Mouse (Mus musculus) midbrain, embryonic 14.5 days (tissue): ENCODE measurements around the gene Bcan. TPM values are rescaled to one million over a fixed set of nuclear protein-coding genes. Genes with fewer than 3 reads are reported as not detected.

ENCODE experiments used
- ATAC-seq: fragments of 200-750 bp; cut with Nextera tagmentation; 2 replicates; pipeline ENCODE4 v1.8.0; 2017; ENCODE audit warnings: moderate number of reproducible peaks, moderate library complexity; ENCODE audit not compliant: low FRiP score, low TSS enrichment
- DNase-seq: peaks from one replicate; pipeline ENCODE4 v3.0.0-alpha.2; 2015
- H3K27ac ChIP-seq: fragments of 300-500 bp; sonication (generic); replicated peaks from 2 replicates; pipeline ENCODE4 v1.5.1; 2014; ENCODE audit warnings: mild to moderate bottlenecking, low read depth, low read length, moderate library complexity
- H3K27me3 ChIP-seq: fragments of 300-500 bp; sonication (generic); 2 replicates; pipeline ENCODE4 v1.6.1; 2014; ENCODE audit warnings: low read length, control low read depth, mixed read lengths; ENCODE audit not compliant: control insufficient read depth, insufficient read depth
- H3K36me3 ChIP-seq: fragments of 300-500 bp; sonication (generic); 2 replicates; pipeline ENCODE4 v1.6.1; 2014; ENCODE audit warnings: low read length, control low read depth; ENCODE audit not compliant: control insufficient read depth, insufficient read depth
- H3K4me1 ChIP-seq: fragments of 300-500 bp; sonication (generic); 2 replicates; pipeline ENCODE4 v1.6.1; 2014; ENCODE audit warnings: mild to moderate bottlenecking, antibody characterized with exemption, low read length, control low read depth; ENCODE audit not compliant: control insufficient read depth, insufficient read depth
- H3K4me2 ChIP-seq: fragments of 300-500 bp; sonication (generic); 2 replicates; pipeline ENCODE4 v1.6.1; 2014; ENCODE audit warnings: mild to moderate bottlenecking, low read length, moderate library complexity
- H3K4me3 ChIP-seq: fragments of 300-500 bp; sonication (generic); replicated peaks from 2 replicates; pipeline ENCODE4 v1.5.1; 2014; ENCODE audit warnings: low read depth, low read length
- H3K9ac ChIP-seq: fragments of 300-500 bp; sonication (generic); replicated peaks from 2 replicates; pipeline ENCODE4 v1.6.1; 2014; ENCODE audit warnings: mild to moderate bottlenecking, low read length, moderate library complexity
- H3K9me3 ChIP-seq: fragments of 300-500 bp; sonication (generic); 2 replicates; pipeline ENCODE4 v1.6.1; 2016; ENCODE audit warnings: low read length, control low read depth, mixed read lengths; ENCODE audit not compliant: control insufficient read depth
- WGBS: fragments of 180-500 bp; shearing (Covaris S2); extraction: QIAGEN DNeasy Blood & Tissue Kit; methylation state at CpG from one replicate; pipeline ENCODE4 v1.1.7; 2014; 5-methylcytosine and 5-hydroxymethylcytosine counted together
- polyA plus RNA-seq: library from polyadenylated mRNA; unstranded; fragments of >200 nt; fragmentation: Nextera tagmentation; extraction: Ambion mirVana; gene quantifications from 2 replicates; pipeline ENCODE4 v1.2.1, GENCODE M21; 2014

Bcan gene
- polyA plus RNA-seq, 1 experiment from 2014 or later: 34.3 TPM

DNA sequence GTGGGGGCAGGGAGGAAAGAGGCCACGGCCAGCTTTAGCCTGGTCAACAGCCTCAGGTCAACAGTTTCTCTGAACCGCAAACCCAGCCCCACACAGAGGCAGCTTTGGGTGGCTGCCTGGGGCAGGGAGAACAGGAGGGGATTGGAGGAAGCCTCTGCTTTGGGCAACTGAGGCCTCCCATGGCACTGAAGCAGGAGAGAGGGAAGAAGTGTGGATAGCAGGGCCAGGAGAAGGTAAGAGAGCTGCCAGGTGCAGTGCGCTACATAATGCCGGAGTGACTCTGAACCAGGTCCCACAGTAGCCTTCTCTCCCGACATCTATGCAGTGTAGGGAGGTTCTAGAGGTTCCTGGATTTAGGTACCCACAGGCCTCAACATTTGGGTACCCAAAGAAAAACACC is 19.3 kb downstream of the Bcan start:
- H3K4me3 ChIP-seq: no peak overlapping the region
- no peak overlapping the region for H3K9ac ChIP-seq
- H3K27me3 ChIP-seq: no peaks in the 10 kb centered on the region
- no peak overlapping the region for H3K27ac ChIP-seq
- peaks cover 2% of the 10 kb centered on the region for H3K36me3 ChIP-seq
- no peaks in the 10 kb centered on the region for H3K9me3 ChIP-seq
- DNase-seq: no peak
- H3K4me2 ChIP-seq: no peak overlapping the region
- WGBS: 66% methylated on average over 5 of the region's 5 CpGs
- H3K4me1 ChIP-seq: peaks cover 26% of the 10 kb centered on the region
- no peak for ATAC-seq

DNA sequence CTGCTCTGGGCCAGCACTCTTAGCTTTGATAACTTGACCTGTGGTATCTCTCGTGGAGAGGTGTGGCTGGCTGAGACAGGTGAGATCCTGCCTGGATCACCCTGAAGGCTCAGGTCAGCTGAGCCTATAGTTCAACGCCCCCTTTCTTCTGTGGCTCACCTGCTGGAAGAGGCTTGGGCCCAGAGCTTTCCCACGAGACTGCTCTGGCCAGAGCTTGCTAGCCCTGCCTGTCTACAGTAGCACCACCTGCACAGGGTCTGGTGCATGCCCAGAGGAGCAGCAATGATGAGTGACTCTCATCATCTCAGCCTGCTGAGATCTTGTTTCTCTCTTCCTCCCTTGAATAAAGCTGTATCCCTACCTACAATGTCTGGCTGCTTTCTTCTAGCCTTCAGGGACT is 19.9 kb downstream of the Bcan start:
- H3K4me2 ChIP-seq: no peak overlapping the region
- H3K36me3 ChIP-seq: peaks cover 7% of the 10 kb centered on the region
- no peaks in the 10 kb centered on the region for H3K9me3 ChIP-seq
- H3K27ac ChIP-seq: no peak overlapping the region
- WGBS: 66% methylated on average over 3 of the region's 3 CpGs
- peaks cover 20% of the 10 kb centered on the region for H3K4me1 ChIP-seq
- DNase-seq: no peak
- H3K9ac ChIP-seq: no peak overlapping the region
- H3K4me3 ChIP-seq: no peak overlapping the region
- no peak for ATAC-seq
- H3K27me3 ChIP-seq: no peaks in the 10 kb centered on the region

DNA sequence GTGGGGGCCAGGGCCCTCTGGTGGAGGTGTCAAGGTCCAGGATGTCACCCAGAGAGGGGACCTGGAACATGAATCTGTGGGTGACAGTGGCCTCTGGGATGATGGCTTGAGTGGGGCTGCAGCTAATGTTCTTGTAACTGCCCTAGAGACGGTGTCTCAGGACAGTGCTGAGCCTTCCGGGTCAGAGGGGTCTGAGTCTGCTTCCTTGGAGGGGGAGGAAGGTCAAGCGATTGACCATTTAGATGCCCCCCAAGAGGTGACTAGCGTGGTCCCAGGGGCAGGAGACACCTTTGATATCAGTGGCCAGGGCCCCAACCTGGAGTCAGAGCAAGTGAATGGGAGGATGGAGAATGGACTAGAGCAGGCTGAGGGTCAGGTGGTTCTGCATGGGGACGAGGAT is 20.5 kb downstream of the Bcan start:
- H3K27me3 ChIP-seq: no peaks in the 10 kb centered on the region
- H3K9me3 ChIP-seq: no peaks in the 10 kb centered on the region
- no peak overlapping the region for H3K4me3 ChIP-seq
- no peak for DNase-seq
- no peak overlapping the region for H3K9ac ChIP-seq
- 87% methylated on average over 5 of the region's 5 CpGs for WGBS
- H3K36me3 ChIP-seq: peaks cover 7% of the 10 kb centered on the region
- H3K4me2 ChIP-seq: no peak overlapping the region
- no peak for ATAC-seq
- H3K4me1 ChIP-seq: peaks cover 17% of the 10 kb centered on the region
- no peak overlapping the region for H3K27ac ChIP-seq

DNA sequence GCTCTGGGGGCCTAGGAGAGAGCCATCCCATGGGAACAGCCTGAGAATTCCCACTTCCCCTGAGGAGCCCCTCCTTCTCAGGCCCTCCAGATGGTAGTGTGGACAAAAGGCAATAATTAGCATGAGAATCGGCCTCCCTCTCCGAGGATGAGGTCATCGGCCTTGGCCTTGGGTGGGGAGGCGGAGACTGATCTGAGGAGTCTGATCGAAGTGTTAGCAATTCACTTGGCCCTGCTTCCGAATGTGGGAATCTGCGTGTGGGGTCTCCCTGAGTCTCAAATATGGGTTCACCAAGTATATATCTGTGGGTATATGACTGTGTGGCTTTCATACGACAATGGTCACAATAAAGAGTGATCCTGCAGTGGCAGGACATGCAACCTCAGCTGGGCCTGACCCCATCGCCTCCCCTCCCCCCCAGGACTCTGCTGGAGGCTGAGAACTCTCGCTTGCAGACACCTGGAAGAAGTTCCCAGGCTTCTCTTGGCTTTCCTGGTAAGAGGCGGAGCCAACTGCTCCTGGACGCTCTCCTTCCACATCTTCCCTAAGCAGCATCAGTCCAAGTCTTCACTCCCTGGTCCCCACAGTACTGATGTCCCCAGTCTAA is 25.5 kb downstream of the Bcan start:
- Histone ChIP-seq H3K4me3 (0 out of 2 replicates have a peak overlapping the region, but pooled peaks have one; percentile 7), H3K27ac (peak overlapping the region; percentile 66; the same call in 1 of the 2 replicates), H3K36me3 (peaks cover 7% of the 10 kb centered on the region), H3K9ac (no peak overlapping the region; the same call in 1 of the 2 replicates), H3K4me1 (peaks cover 30% of the 10 kb centered on the region), H3K27me3 (no peaks in the 10 kb centered on the region), H3K4me2 (peak overlapping the region; percentile 94), H3K9me3 (no peaks in the 10 kb centered on the region)
- ATAC-seq (peak; percentile 57), DNase-seq (peak; percentile 82)
- WGBS: 4% methylated on average over 12 of the region's 12 CpGs

DNA sequence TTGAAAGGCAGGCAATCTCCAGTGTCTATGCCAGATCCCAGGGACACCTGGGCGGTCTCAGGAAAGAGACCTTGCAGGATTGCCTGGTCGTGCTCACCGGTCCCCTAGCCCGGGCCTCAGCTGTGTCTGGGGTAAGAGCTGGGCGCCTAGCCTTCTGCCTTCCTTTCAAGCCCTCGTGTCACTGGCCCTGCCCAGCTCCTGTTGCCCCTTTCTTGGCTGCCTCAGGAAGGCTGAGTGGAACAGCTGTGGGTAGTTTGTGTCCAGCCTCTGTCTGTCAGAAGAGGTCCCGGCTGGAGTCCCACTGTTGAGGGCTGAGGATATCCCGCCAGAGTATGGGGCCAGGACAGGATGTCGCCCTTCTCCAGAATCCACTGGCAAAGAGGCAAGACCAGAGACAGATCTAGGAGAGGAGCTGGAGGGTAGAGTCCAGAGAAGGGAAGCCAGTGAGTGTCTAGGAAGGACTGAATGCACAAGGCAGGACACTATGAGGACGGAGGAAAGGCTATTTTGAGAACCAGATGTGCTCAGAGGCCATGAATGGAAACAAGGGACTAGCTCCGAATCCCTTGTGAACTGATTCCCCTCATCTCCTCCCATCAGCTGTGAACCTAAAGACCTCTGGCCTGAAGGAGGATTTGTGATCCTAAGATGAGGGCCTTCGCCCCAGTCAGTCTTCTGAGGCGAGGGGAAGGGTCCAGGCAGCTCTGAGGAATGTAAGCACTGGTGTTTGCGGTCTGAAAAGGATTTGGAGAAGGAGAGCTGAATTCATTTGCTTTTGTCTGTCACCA is 26.2 kb downstream of the Bcan start:
- no peaks in the 10 kb centered on the region for H3K9me3 ChIP-seq
- ATAC-seq (no peak; the same call in none of the 2 replicates), DNase-seq (no peak)
- WGBS: 7% methylated on average over 14 of the region's 14 CpGs
- peaks cover 7% of the 10 kb centered on the region for H3K36me3 ChIP-seq
- peak overlapping the region; percentile 66 for H3K27ac ChIP-seq
- H3K4me1 ChIP-seq: peaks cover 30% of the 10 kb centered on the region
- H3K4me2 ChIP-seq: peak overlapping the region; percentile 94
- H3K4me3 ChIP-seq: peak overlapping the region; percentile 58
- H3K9ac ChIP-seq: peak overlapping the region; percentile 71; the same call in 1 of the 2 replicates
- no peaks in the 10 kb centered on the region for H3K27me3 ChIP-seq

DNA sequence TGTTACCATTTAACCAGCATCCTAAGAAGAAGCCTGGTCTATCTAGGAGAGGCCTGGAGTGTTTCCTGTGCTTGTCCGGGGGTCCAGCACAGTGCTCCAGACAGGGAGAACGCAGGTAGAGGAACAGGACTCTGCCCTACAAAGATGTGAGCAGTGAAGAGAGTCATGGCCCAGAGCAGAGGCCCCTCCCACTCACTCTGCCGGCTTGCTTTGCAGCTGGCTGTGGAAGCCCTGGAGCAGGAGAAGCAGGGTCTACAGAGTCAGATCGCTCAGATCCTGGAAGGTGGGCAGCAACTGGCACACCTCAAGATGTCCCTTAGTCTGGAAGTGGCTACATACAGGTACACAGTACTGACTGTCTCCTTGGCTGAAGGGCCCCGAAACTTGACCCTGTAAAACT is 27.3 kb downstream of the Bcan start:
- peaks cover 30% of the 10 kb centered on the region for H3K4me1 ChIP-seq
- no peak for DNase-seq
- H3K27me3 ChIP-seq: no peaks in the 10 kb centered on the region
- no peak for ATAC-seq
- peak overlapping the region; percentile 71 for H3K9ac ChIP-seq
- H3K9me3 ChIP-seq: no peaks in the 10 kb centered on the region
- peak overlapping the region; percentile 94 for H3K4me2 ChIP-seq
- WGBS: 18% methylated on average over 5 of the region's 5 CpGs
- peak overlapping the region; percentile 58 for H3K4me3 ChIP-seq
- H3K36me3 ChIP-seq: peaks cover 7% of the 10 kb centered on the region; the same call in 1 of the 2 replicates
- peak overlapping the region; percentile 66 for H3K27ac ChIP-seq

DNA sequence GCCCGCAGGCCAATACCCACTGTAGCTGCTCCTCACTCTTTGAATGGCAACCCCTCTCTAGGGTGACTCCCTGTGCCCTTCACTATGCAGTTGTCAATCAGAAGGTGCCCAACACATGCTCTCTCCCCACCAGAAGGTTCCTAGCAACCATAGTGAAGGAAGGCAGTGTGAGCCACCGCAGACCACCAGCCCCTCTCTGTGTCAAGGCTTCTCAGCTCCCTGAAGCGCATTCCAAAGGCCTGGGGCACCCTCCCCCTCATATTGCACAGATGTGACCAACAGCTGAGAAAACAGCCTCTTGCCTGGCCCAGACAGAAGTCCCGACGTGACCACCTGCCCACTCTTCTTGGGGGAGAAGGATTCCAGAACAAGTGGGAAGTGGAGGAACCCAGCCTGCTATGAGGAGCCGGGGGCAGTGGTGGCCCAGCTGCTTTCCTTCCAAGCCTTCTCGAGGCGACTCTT is 27.8 kb downstream of the Bcan start:
- peak overlapping the region; percentile 94 for H3K4me2 ChIP-seq
- peak overlapping the region; percentile 71 for H3K9ac ChIP-seq
- 5% methylated on average over 8 of the region's 8 CpGs for WGBS
- peak overlapping the region; percentile 66 for H3K27ac ChIP-seq
- H3K27me3 ChIP-seq: no peaks in the 10 kb centered on the region
- peaks cover 30% of the 10 kb centered on the region for H3K4me1 ChIP-seq
- peak overlapping the region; percentile 58 for H3K4me3 ChIP-seq
- H3K9me3 ChIP-seq: no peaks in the 10 kb centered on the region
- ATAC-seq: 0 out of 2 replicates have a peak, but pooled peaks have one; percentile 19
- H3K36me3 ChIP-seq: peaks cover 7% of the 10 kb centered on the region; the same call in 1 of the 2 replicates
- DNase-seq: peak; percentile 48

DNA sequence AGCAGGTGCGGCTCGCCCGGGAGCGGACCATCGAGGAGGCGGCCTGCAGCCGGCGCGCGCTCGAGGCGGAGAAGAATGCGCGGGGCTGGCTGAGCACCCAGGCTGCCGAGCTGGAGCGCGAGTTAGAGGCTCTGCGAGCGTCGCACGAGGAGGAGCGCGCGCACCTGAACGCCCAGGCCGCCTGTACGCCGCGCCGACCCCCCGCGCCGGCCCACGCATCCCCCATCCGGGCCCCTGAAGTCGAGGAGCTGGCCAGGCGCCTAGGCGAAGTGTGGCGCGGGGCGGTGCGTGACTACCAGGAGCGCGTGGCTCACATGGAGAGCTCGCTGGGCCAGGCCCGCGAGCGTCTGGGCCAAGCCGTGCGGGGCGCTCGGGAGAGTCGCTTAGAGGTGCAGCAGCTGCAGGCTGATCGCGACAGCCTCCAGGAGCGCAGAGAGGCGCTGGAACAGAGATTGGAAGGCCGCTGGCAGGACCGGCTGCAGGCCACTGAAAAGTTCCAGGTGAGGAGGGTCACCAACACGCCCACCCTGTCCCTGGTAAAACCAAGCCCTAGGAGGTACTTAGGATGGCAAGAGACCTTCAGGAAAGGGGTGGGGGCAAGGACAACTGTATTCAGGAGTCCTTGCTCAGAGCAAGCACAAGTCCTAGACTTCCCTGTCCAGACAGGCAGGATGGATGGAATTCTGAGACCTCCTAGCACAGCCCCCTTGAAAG is 28.4 kb downstream of the Bcan start:
- Histone ChIP-seq H3K9ac (peak overlapping the region; percentile 71), H3K4me2 (peak overlapping the region; percentile 94), H3K4me3 (peak overlapping the region; percentile 58), H3K27me3 (no peaks in the 10 kb centered on the region), H3K4me1 (peaks cover 30% of the 10 kb centered on the region), H3K36me3 (peaks cover 7% of the 10 kb centered on the region; the same call in 1 of the 2 replicates), H3K9me3 (no peaks in the 10 kb centered on the region), H3K27ac (peak overlapping the region; percentile 66)
- under 1% methylated on average over 59 of the region's 60 CpGs for WGBS
- DNase-seq (peak; percentile 71), ATAC-seq (0 out of 2 replicates have a peak, but pooled peaks have one; percentile 3)
